Mouse (Mus musculus) olfactory bulb, adult 2 months (tissue): ENCODE results near the gene Schip1.

ENCODE experiments used
- CTCF ChIP-seq: fragments of 200-500 bp; IDR thresholded peaks from 2 replicates; pipeline ENCODE4 v1.5.1; 2012; ENCODE audit warnings: low read depth, mild to moderate bottlenecking, low read length, moderate library complexity; ENCODE audit not compliant: insufficient read depth
- POLR2A ChIP-seq: fragments of 200-500 bp; IDR thresholded peaks from 2 replicates; pipeline ENCODE4 v1.6.1; 2012; ENCODE audit warnings: mild to moderate bottlenecking, low read depth, low read length, moderate library complexity; ENCODE audit not compliant: insufficient read depth

GRCm38 (mm10) chr3:68560057-68560456 is 495.5 kb downstream of the Schip1 start:
- TF ChIP-seq CTCF (no peak), POLR2A (no peak)
